Mouse (Mus musculus) kidney, postnatal 10 days (tissue): Measurements from ENCODE around the gene Rasgef1c.

Experiments used
- DNase-seq: peaks from one replicate; pipeline ENCODE4 v3.0.0; 2021; ENCODE audit warnings: mixed read lengths

Rasgef1c gene

GRCm38 (mm10) chr11:49927169-49927568 is 25.5 kb downstream of the Rasgef1c start:
- DNase-seq: peak; percentile 13

GRCm38 (mm10) chr11:49927670-49928069 is 26.0 kb downstream of the Rasgef1c start:
- DNase-seq: no peak

- DNase-seq: peak; percentile 17
These were observed 29.5 kb downstream of the Rasgef1c start for GRCm38 (mm10) chr11:49931037-49931625.

- peak; percentile 48 for DNase-seq
These were observed 30.2 kb downstream of the Rasgef1c start for GRCm38 (mm10) chr11:49931853-49932252.

GRCm38 (mm10) chr11:49933811-49934210 is 32.2 kb downstream of the Rasgef1c start:
- no peak for DNase-seq

GRCm38 (mm10) chr11:49934322-49934721 is 32.7 kb downstream of the Rasgef1c start:
- no peak for DNase-seq

GRCm38 (mm10) chr11:49936458-49936857 is 34.8 kb downstream of the Rasgef1c start:
- DNase-seq: no peak

- no peak for DNase-seq
These were observed 36.1 kb downstream of the Rasgef1c start for GRCm38 (mm10) chr11:49937779-49938178.

- peak; percentile 36 for DNase-seq
These were observed 36.9 kb downstream of the Rasgef1c start for GRCm38 (mm10) chr11:49938258-49939164.

- no peak for DNase-seq
These were observed 41.2 kb downstream of the Rasgef1c start for GRCm38 (mm10) chr11:49942841-49943240.

- no peak for DNase-seq
These were observed 42.3 kb downstream of the Rasgef1c start for GRCm38 (mm10) chr11:49943901-49944300.

GRCm38 (mm10) chr11:49945726-49946125 is 44.1 kb downstream of the Rasgef1c start:
- DNase-seq: no peak

- DNase-seq: no peak
These were observed 48.2 kb downstream of the Rasgef1c start for GRCm38 (mm10) chr11:49949839-49950238.

- no peak for DNase-seq
These were observed 52.0 kb downstream of the Rasgef1c start for GRCm38 (mm10) chr11:49953616-49954015.

GRCm38 (mm10) chr11:49955577-49956261 is 54.1 kb downstream of the Rasgef1c start:
- DNase-seq: peak; percentile 83

GRCm38 (mm10) chr11:49958017-49958416 is 56.4 kb downstream of the Rasgef1c start:
- no peak for DNase-seq

GRCm38 (mm10) chr11:49961098-49961740 is 59.6 kb downstream of the Rasgef1c start:
- peak; percentile 80 for DNase-seq

- no peak for DNase-seq
These were observed 63.7 kb downstream of the Rasgef1c start for GRCm38 (mm10) chr11:49965320-49965719.

- DNase-seq: no peak
These were observed 68.1 kb downstream of the Rasgef1c start for GRCm38 (mm10) chr11:49969692-49970091.

- DNase-seq: no peak
These were observed 72.2 kb downstream of the Rasgef1c start for GRCm38 (mm10) chr11:49973657-49974340.

- no peak for DNase-seq
These were observed 73.0 kb downstream of the Rasgef1c start for GRCm38 (mm10) chr11:49974675-49975074.

GRCm38 (mm10) chr11:49977963-49978568 is 76.4 kb downstream of the Rasgef1c start:
- DNase-seq: no peak
